Mouse (Mus musculus) bone marrow macrophage, adult 2 months (primary cell): ENCODE measurements around the gene Aldoc.

ENCODE experiments used
- CTCF ChIP-seq: IDR thresholded peaks from 2 replicates; pipeline ENCODE4 v1.5.1; 2012; ENCODE audit warnings: low read depth, mild to moderate bottlenecking, low read length, moderate library complexity
- POLR2A ChIP-seq: IDR thresholded peaks from 2 replicates; pipeline ENCODE4 v1.6.1; 2012; ENCODE audit warnings: mild to moderate bottlenecking, low read depth, low read length, borderline replicate concordance

DNA sequence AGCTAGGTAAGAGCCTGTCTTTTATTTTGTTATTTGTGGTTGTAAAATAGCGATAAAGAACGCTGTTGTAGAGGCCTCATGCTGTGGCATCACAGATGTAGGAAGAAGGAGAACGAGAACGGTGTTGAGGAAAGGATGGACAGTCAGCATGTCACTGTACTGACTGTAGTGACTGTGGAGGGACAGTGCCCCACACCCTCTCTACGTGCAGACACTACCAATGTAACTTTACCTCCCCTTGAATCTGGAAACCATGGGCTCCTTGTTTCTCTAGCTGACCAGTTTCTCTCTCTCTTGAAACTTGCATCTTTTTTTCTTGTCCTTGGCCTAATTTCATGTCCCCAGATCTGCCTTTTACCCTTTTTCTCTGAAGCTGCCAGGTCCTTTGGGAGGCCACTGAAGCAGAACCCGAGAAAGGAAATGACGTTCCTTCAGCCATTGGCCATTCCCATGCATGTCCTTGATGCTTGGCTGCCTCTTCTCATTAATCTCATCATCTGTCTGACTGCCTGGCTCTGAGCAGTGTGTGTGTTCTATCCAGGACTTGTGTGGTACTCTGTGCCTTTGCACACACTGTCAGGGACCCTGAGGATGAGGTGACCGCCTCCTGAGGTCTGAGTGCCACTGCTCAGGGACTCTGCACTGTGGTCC is 11.8 kb upstream of the Aldoc start:
- TF ChIP-seq CTCF, result no peak
- TF ChIP-seq POLR2A, result no peak
